Mouse (Mus musculus) cortical plate, adult 2 months (tissue): ENCODE results near the gene Ccnc.

Source experiments
- CTCF ChIP-seq: fragments of 200-500 bp; IDR thresholded peaks from 2 replicates; pipeline ENCODE4 v1.5.1; 2011; ENCODE audit warnings: mild to moderate bottlenecking, control low read depth, low read length; ENCODE audit not compliant: insufficient read depth; ENCODE audit errors: extremely low read depth
- POLR2A ChIP-seq: fragments of 200-500 bp; IDR thresholded peaks from 2 replicates; pipeline ENCODE4 v1.6.1; 2011; ENCODE audit warnings: mild to moderate bottlenecking, low read length, control low read depth; ENCODE audit not compliant: insufficient read depth; ENCODE audit errors: extremely low read depth

GRCm38 (mm10) chr4:21712147-21712546 is 15.4 kb upstream of the Ccnc start:
- TF ChIP-seq POLR2A, result no peak
- TF ChIP-seq CTCF, result no peak
